Mouse (Mus musculus) CH12.LX (cell line): ENCODE data around the gene Sf3b4. TPM values are rescaled to one million over a fixed set of nuclear protein-coding genes. Genes with fewer than 3 reads are reported as not detected.
"Not testable (repeated sequence)": the region's sequence is repeated elsewhere in the genome, so short reads cannot be mapped to it uniquely, and the experiment has no call there.

Source experiments
- DNase-seq: peaks from one replicate; pipeline ENCODE4 v3.0.0-alpha.2; 2013; ENCODE audit errors: extremely low read depth
- H3K27ac ChIP-seq: 2 replicates; pipeline ENCODE4 v1.5.1; 2012; ENCODE audit warnings: low read depth, mild to moderate bottlenecking, control low read depth, moderate library complexity; ENCODE audit not compliant: insufficient read depth
- H3K27me3 ChIP-seq: replicated peaks from 2 replicates; pipeline ENCODE3; 2012; ENCODE audit warnings: inconsistent platforms
- H3K36me3 ChIP-seq, 2 experiments: replicated peaks in 1 of 2; 2 replicates each; pipeline versions ENCODE3 to v1.6.1; 2012; ENCODE audit warnings: inconsistent platforms in 1 of 2, low read length in 1 of 2, mild to moderate bottlenecking in 1 of 2, mixed read lengths in 1 of 2, moderate library complexity in 1 of 2; ENCODE audit not compliant: control insufficient read depth in 1 of 2, insufficient read depth in 1 of 2
- H3K4me1 ChIP-seq, 2 experiments: 2 replicates each; pipeline ENCODE4 v1.6.1; 2012; ENCODE audit warnings: inconsistent platforms in 1 of 2, moderate library complexity in 1 of 2; ENCODE audit not compliant: insufficient read depth in 2 of 2, control insufficient read depth in 1 of 2
- H3K4me2 ChIP-seq: 2 replicates; pipeline ENCODE4 v1.6.1; 2012; ENCODE audit warnings: low read depth, mild to moderate bottlenecking, control low read depth; ENCODE audit not compliant: poor library complexity, insufficient read depth, severe bottlenecking
- H3K4me3 ChIP-seq, 3 experiments: fragments of 150-350 bp in 1 of 3; sonication (generic) in 1 of 3; replicated peaks in 1 of 3; 2 replicates each; pipeline versions ENCODE3 to v1.5.1; 2011 to 2012; ENCODE audit warnings: low read depth in 2 of 3, low read length in 2 of 3, mild to moderate bottlenecking in 2 of 3, moderate library complexity in 2 of 3, control low read depth in 1 of 3, improper control_type of control experiment in 1 of 3, inconsistent platforms in 1 of 3, mixed read lengths in 1 of 3; ENCODE audit not compliant: poor library complexity in 1 of 3
- H3K79me2 ChIP-seq: replicated peaks from 2 replicates; pipeline ENCODE4 v1.6.1; 2012; ENCODE audit warnings: mild to moderate bottlenecking, moderate library complexity; ENCODE audit not compliant: control insufficient read depth, poor library complexity, insufficient read depth, severe bottlenecking; ENCODE audit errors: extremely low read depth
- H3K9ac ChIP-seq: 2 replicates; pipeline ENCODE4 v1.6.1; 2012; ENCODE audit warnings: low read depth, mild to moderate bottlenecking, control low read depth, moderate library complexity; ENCODE audit not compliant: insufficient read depth
- H3K9me3 ChIP-seq: replicated peaks from 2 replicates; pipeline ENCODE3; 2012; ENCODE audit warnings: low read length, inconsistent platforms, mixed read lengths
- CHD1 ChIP-seq: IDR thresholded peaks from 2 replicates; pipeline ENCODE4 v1.6.1; 2012; ENCODE audit warnings: low read depth, low read length, improper control_type of control experiment, inconsistent platforms
- CHD2 ChIP-seq: IDR thresholded peaks from 2 replicates; pipeline ENCODE4 v1.6.1; 2011; ENCODE audit warnings: low read length, improper control_type of control experiment
- CTCF ChIP-seq, 2 experiments: IDR thresholded peaks in 1 of 2; conservative IDR thresholded peaks in 1 of 2; 2 replicates each; pipeline ENCODE4 v1.5.1; 2011 to 2012; ENCODE audit warnings: low read depth in 2 of 2, low read length in 2 of 2, improper control_type of control experiment in 1 of 2, inconsistent platforms in 1 of 2, mild to moderate bottlenecking in 1 of 2, moderate library complexity in 1 of 2
- ELF1 ChIP-seq: IDR thresholded peaks from 2 replicates; pipeline ENCODE4 v1.6.1; 2014; ENCODE audit warnings: low read depth, mild to moderate bottlenecking, inconsistent platforms, low read length, improper control_type of control experiment
- ETS1 ChIP-seq: conservative IDR thresholded peaks from 2 replicates; pipeline ENCODE4 v1.6.1; 2012; ENCODE audit warnings: low read depth, mild to moderate bottlenecking, inconsistent platforms, low read length, improper control_type of control experiment, moderate library complexity
- GABPA ChIP-seq: IDR thresholded peaks from 2 replicates; pipeline ENCODE4 v1.6.1; 2012; ENCODE audit warnings: low read depth, low read length, improper control_type of control experiment, inconsistent platforms; ENCODE audit not compliant: insufficient replicate concordance
- HCFC1 ChIP-seq: IDR thresholded peaks from 2 replicates; pipeline ENCODE4 v1.6.1; 2012; ENCODE audit warnings: low read depth, mild to moderate bottlenecking, inconsistent platforms, low read length, improper control_type of control experiment
- IRF4 ChIP-seq: IDR thresholded peaks from 2 replicates; pipeline ENCODE4 v1.6.1; 2014; ENCODE audit warnings: low read depth, mild to moderate bottlenecking, inconsistent platforms, low read length, improper control_type of control experiment
- JUND ChIP-seq: conservative IDR thresholded peaks from 2 replicates; pipeline ENCODE4 v1.6.1; 2011; ENCODE audit warnings: low read depth, low read length, improper control_type of control experiment
- MAFK ChIP-seq: IDR thresholded peaks from 2 replicates; pipeline ENCODE4 v1.6.1; 2011; ENCODE audit warnings: low read length, improper control_type of control experiment; ENCODE audit not compliant: insufficient replicate concordance
- MAZ ChIP-seq: IDR thresholded peaks from 2 replicates; pipeline ENCODE4 v1.6.1; 2012; ENCODE audit warnings: low read depth, mild to moderate bottlenecking, inconsistent platforms, low read length, improper control_type of control experiment, moderate library complexity
- MEF2A ChIP-seq: IDR thresholded peaks from 2 replicates; pipeline ENCODE4 v1.6.1; 2014; ENCODE audit warnings: low read depth, mild to moderate bottlenecking, inconsistent platforms, low read length, improper control_type of control experiment, borderline replicate concordance
- MXI1 ChIP-seq: IDR thresholded peaks from 2 replicates; pipeline ENCODE4 v1.6.1; 2011; ENCODE audit warnings: mild to moderate bottlenecking, low read depth, low read length, improper control_type of control experiment
- MYC ChIP-seq: IDR thresholded peaks from 2 replicates; pipeline ENCODE4 v1.6.1; 2011; ENCODE audit warnings: low read depth, mild to moderate bottlenecking, improper control_type of control experiment, low read length
- NELFE ChIP-seq: IDR thresholded peaks from 2 replicates; pipeline ENCODE4 v1.6.1; 2011; ENCODE audit warnings: low read depth, low read length, improper control_type of control experiment
- NRF1 ChIP-seq: IDR thresholded peaks from 2 replicates; pipeline ENCODE4 v1.6.1; 2014; ENCODE audit warnings: low read depth, mild to moderate bottlenecking, inconsistent platforms, low read length, improper control_type of control experiment, moderate library complexity
- POLR2A ChIP-seq: IDR thresholded peaks from 2 replicates; pipeline ENCODE4 v1.6.1; 2011; ENCODE audit warnings: low read depth, mild to moderate bottlenecking, improper control_type of control experiment, low read length
- POLR2AphosphoS2 ChIP-seq: IDR thresholded peaks from 2 replicates; pipeline ENCODE4 v1.6.1; 2011; ENCODE audit warnings: low read depth, low read length, improper control_type of control experiment
- RAD21 ChIP-seq: IDR thresholded peaks from 2 replicates; pipeline ENCODE4 v1.6.1; 2011; ENCODE audit warnings: low read depth, mild to moderate bottlenecking, low read length, improper control_type of control experiment, moderate library complexity
- SIN3A ChIP-seq: IDR thresholded peaks from 2 replicates; pipeline ENCODE4 v1.6.1; 2012; ENCODE audit warnings: low read length, improper control_type of control experiment, inconsistent platforms
- SMC3 ChIP-seq: IDR thresholded peaks from 2 replicates; pipeline ENCODE4 v1.6.1; 2011; ENCODE audit warnings: low read depth, low read length, improper control_type of control experiment
- TBP ChIP-seq: conservative IDR thresholded peaks from 2 replicates; pipeline ENCODE4 v1.6.1; 2011; ENCODE audit warnings: low read depth, low read length, improper control_type of control experiment
- TCF12 ChIP-seq: IDR thresholded peaks from 2 replicates; pipeline ENCODE4 v1.6.1; 2014; ENCODE audit warnings: low read depth, mild to moderate bottlenecking, inconsistent platforms, low read length, improper control_type of control experiment
- UBTF ChIP-seq: IDR thresholded peaks from 2 replicates; pipeline ENCODE4 v1.6.1; 2012; ENCODE audit warnings: low read depth, mild to moderate bottlenecking, inconsistent platforms, low read length, improper control_type of control experiment, moderate library complexity
- USF2 ChIP-seq: conservative IDR thresholded peaks from 2 replicates; pipeline ENCODE4 v1.6.1; 2011; ENCODE audit warnings: low read depth, low read length, improper control_type of control experiment
- ZKSCAN1 ChIP-seq: IDR thresholded peaks from 2 replicates; pipeline ENCODE4 v1.6.1; 2012; ENCODE audit warnings: low read depth, inconsistent platforms, low read length, improper control_type of control experiment, borderline replicate concordance
- ZMIZ1 ChIP-seq: IDR thresholded peaks from 2 replicates; pipeline ENCODE4 v1.6.1; 2012; ENCODE audit warnings: low read depth, mild to moderate bottlenecking, inconsistent platforms, low read length, improper control_type of control experiment
- dilution Hi-C: fragments of 300-500 bp; cut with MboI; formaldehyde crosslinking; loops from 2 replicates; pipeline ENCODE4 v1.14.3; 2020; ENCODE audit warnings: low sequenced_read_pairs; ENCODE audit not compliant: extremely low pct_unique_long_range_greater_than_20kb, extremely low pct_ligation_motif_present
- in situ Hi-C: fragments of 300-500 bp; cut with MboI; formaldehyde crosslinking; loops from 3 replicates; pipeline ENCODE4 v1.14.3; 2019; ENCODE audit warnings: low sequenced_read_pairs, low pct_ligation_motif_present, low pct_unique_long_range_greater_than_20kb, mixed read lengths
- polyA plus RNA-seq: library from polyadenylated mRNA; unstranded; fragments of >175 nt; gene quantifications from 2 replicates; pipeline ENCODE4 v1.2.1, GENCODE M21; 2012; ENCODE audit warnings: low read depth; ENCODE audit not compliant: insufficient read length
- total RNA-seq, 2 experiments: library from RNA; depleted of rRNA; stranded (reverse); fragments of 300-350 nt in 1 of 2; fragments of >200 nt in 1 of 2; gene quantifications; 2 replicates each; pipeline ENCODE4 v1.2.3; 2012 to 2014

The Sf3b4 gene
- total and polyA plus RNA-seq, 3 experiments, result 38.1 to 147 (median 47.9) TPM

DNA sequence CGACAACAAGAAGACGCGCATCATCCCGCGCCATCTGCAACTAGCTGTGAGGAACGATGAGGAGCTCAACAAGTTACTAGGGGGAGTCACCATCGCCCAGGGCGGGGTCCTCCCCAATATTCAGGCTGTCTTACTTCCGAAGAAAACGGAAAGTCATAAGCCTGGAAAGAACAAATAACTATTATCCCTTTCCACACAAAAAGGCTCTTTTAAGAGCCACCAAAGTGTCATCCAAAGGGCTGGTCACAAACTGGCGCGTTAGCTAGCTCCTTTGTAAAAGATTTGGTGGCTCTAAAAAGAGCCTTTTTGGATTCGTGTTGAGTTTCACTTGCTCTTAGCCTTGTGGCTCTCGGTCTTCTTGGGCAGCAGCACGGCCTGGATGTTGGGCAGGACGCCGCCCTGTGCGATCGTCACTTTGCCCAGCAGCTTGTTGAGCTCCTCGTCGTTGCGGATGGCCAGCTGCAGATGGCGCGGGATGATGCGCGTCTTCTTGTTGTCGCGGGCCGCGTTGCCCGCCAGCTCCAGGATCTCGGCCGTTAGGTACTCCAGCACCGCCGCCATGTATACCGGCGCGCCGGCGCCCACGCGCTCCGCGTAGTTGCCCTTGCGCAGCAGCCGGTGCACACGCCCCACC, 48.1 kb downstream of the Sf3b4 start:
- H3K36me3 ChIP-seq, H3K9me3 ChIP-seq, dilution Hi-C loops, H3K27me3 ChIP-seq: not testable (repeated sequence)
- Histone ChIP-seq H3K4me1 (peaks cover 6 to 38% of the 10 kb centered on the region in 2 experiments), H3K27ac (peak overlapping the region; percentile 99), H3K9ac (peak overlapping the region; percentile 99), H3K4me3 (peak overlapping the region; percentile 62 to 75 (median 73)), H3K79me2 (peaks cover 16% of the 10 kb centered on the region), H3K4me2 (peak overlapping the region; percentile 42)
- peak; percentile 69 for DNase-seq
- in situ Hi-C loops, result loop anchor here (10.0 kb wide), 2 partner anchors 255 to 565 kb away; partner anchors contain the start of gene Mcl1
- peak; percentile 68; the same call in 1 of the 2 replicates for TF ChIP-seq NELFE
- peak; percentile 85; the same call in 1 of the 2 replicates for TF ChIP-seq ZMIZ1
- TF ChIP-seq MEF2A, result 0 out of 2 replicates have a peak, but pooled peaks have one; percentile 6
- TF ChIP-seq POLR2A, result peak; percentile 90
- peak; percentile 68; the same call in 1 of the 2 replicates for TF ChIP-seq CHD1
- TF ChIP-seq POLR2AphosphoS2, result peak; percentile 99
- 0 out of 2 replicates have a peak, but pooled peaks have one; percentile 32 for TF ChIP-seq NRF1

- H3K36me3 ChIP-seq, result no peaks in the 10 kb centered on the region
- H3K9ac ChIP-seq, result peak within 1 kb of the TSS; percentile 99
- peaks cover 11 to 45% of the 10 kb centered on the region in 2 experiments for H3K4me1 ChIP-seq
- in situ Hi-C loops (loop anchor here (10.0 kb wide), 2 partner anchors 256 to 566 kb away; partner anchors contain the start of gene Mcl1), dilution Hi-C loops (no loop called here)
- H3K79me2 ChIP-seq, result peaks cover 16% of the 10 kb centered on the region
- H3K27me3 ChIP-seq, result no peaks in the 10 kb centered on the region
- H3K4me2 ChIP-seq, result peak within 1 kb of the TSS; percentile 76
- H3K4me3 ChIP-seq, result peak within 1 kb of the TSS; percentile 62 to 75 (median 75)
- H3K9me3 ChIP-seq, result no peaks in the 10 kb centered on the region
- DNase-seq, result peak; percentile 97
- peak within 1 kb of the TSS; percentile 99 for H3K27ac ChIP-seq
- TF ChIP-seq HCFC1 (peak; percentile 65), CHD2 (0 out of 2 replicates have a peak, but pooled peaks have one; percentile 24), MAFK (peak; percentile 68; the same call in 1 of the 2 replicates), CHD1 (peak; percentile 93), ELF1 (peak; percentile 46; the same call in 1 of the 2 replicates), RAD21 (no peak), MXI1 (peak; percentile 92), UBTF (peak; percentile 86), MEF2A (peak; percentile 31; the same call in 1 of the 2 replicates), GABPA (no peak), MYC (0 out of 2 replicates have a peak, but pooled peaks have one; percentile 18), ZKSCAN1 (no peak), TCF12 (peak; percentile 86), ZMIZ1 (peak; percentile 99), ETS1 (no peak), USF2 (no peak), IRF4 (no peak; the same call in 1 of the 2 replicates), CTCF (conservative IDR thresholded peaks at IDR 0.05 in 1 of 2, IDR thresholded peaks at IDR 0.05 in 1 of 2; ENCODE audit: low read depth in 2 of 2, low read length in 2 of 2) (no peak), JUND (no peak), SIN3A (0 out of 2 replicates have a peak, but pooled peaks have one; percentile 40), SMC3 (0 out of 2 replicates have a peak, but pooled peaks have one; percentile 4), TBP (peak; percentile 99), MAZ (peak; percentile 53; the same call in 1 of the 2 replicates)
Measured at GRCm38 (mm10) chr3:96220765-96221639, 48.9 kb downstream of the Sf3b4 start, which contains the start of the genes Hist2h2ac and Hist2h2be. TSS of gene Hist2h2ac (minus strand) at chr3:96220880. TSS of gene Hist2h2be (plus strand) at chr3:96221119.
